Comparison of ENCODE assay signal across 19 mouse cellular contexts in genomic region chr8:13197493-13197892, GRCm38 (mm10). TPM values are rescaled to one million over a fixed set of nuclear protein-coding genes. Genes with fewer than 3 reads are reported as not detected.
"Had no signal": no experiment of that assay in that cellular context is flagged by ENCODE, and none has a peak within 500 bp of the region (broad histone marks: within the 10 kb centered on the region; RNA-seq: fewer than 3 reads in every experiment).

No protein-coding gene starts in this region.

- H3K36me3 ChIP-seq: kidney, embryonic 15.5 days; liver, embryonic 13.5 days; neural tube, embryonic 12.5 days; neural tube, embryonic 15.5 days had no signal

- H3K27ac ChIP-seq: kidney, embryonic 15.5 days; left cerebral cortex, adult 2 months; liver, embryonic 13.5 days; neural tube, embryonic 12.5 days; neural tube, embryonic 15.5 days had no signal

- DNase-seq: kidney, adult 11 months; kidney, postnatal 25 days; layer of hippocampus, postnatal 36 days; liver, embryonic 13.5 days; lung, adult 2 months; lung, postnatal 14 days; lung, postnatal 4 days; midbrain, embryonic 14.5 days; thymus, adult 18-20 months; thymus, postnatal 36 days had no signal

- H3K4me2 ChIP-seq: kidney, embryonic 15.5 days; liver, embryonic 13.5 days; midbrain, embryonic 11.5 days; neural tube, embryonic 12.5 days; neural tube, embryonic 15.5 days had no signal

- H3K9me3 ChIP-seq: kidney, embryonic 15.5 days; liver, embryonic 13.5 days; neural tube, embryonic 12.5 days; neural tube, embryonic 15.5 days had no signal

- H3K9ac ChIP-seq: kidney, embryonic 15.5 days; liver, embryonic 13.5 days; neural tube, embryonic 12.5 days; neural tube, embryonic 15.5 days had no signal

- H3K27me3 ChIP-seq: liver, embryonic 13.5 days had no signal

- H3K4me3 ChIP-seq: kidney, embryonic 15.5 days; left cerebral cortex, adult 2 months; liver, embryonic 13.5 days; neural tube, embryonic 12.5 days; neural tube, embryonic 15.5 days had no signal

RNA-seq across cellular contexts. Expression of gene Adprhl1, which starts 56.5 kb away (rescaled TPM):
- polyA plus RNA-seq: limb, embryonic 11.5 days; liver, adult 2 months; midbrain, embryonic 11.5 days; midbrain, embryonic 14.5 days; small intestine, adult 2 months; testis, adult 2 months had no signal
